Mouse (Mus musculus) liver, embryonic 16.5 days (tissue): Measurements from ENCODE around the gene Tmem232. TPM values are rescaled to one million over a fixed set of nuclear protein-coding genes. Genes with fewer than 3 reads are reported as not detected.
"Not testable (repeated sequence)": the region's sequence is repeated elsewhere in the genome, so short reads cannot be mapped to it uniquely, and the experiment has no call there.

ENCODE experiments used
- ATAC-seq: fragments of 200-750 bp; cut with Nextera tagmentation; 2 replicates; pipeline ENCODE4 v1.8.0; 2017; ENCODE audit warnings: low read depth, mild to moderate bottlenecking, moderate number of reproducible peaks, moderate library complexity
- H3K27ac ChIP-seq: fragments of 300-500 bp; sonication (generic); 2 replicates; pipeline ENCODE4 v1.5.1; 2014; ENCODE audit warnings: mild to moderate bottlenecking, low read length
- H3K27me3 ChIP-seq: fragments of 300-500 bp; sonication (generic); 2 replicates; pipeline ENCODE4 v1.6.1; 2014; ENCODE audit warnings: low read depth, low read length, mixed read lengths; ENCODE audit not compliant: control insufficient read depth, insufficient read depth
- H3K36me3 ChIP-seq: fragments of 300-500 bp; sonication (generic); 2 replicates; pipeline ENCODE4 v1.6.1; 2014; ENCODE audit warnings: mild to moderate bottlenecking; ENCODE audit not compliant: control insufficient read depth, insufficient read depth
- H3K4me1 ChIP-seq: fragments of 300-500 bp; sonication (generic); 2 replicates; pipeline ENCODE4 v1.6.1; 2014; ENCODE audit warnings: low read depth, low read length, mixed read lengths; ENCODE audit not compliant: control insufficient read depth
- H3K4me2 ChIP-seq: fragments of 300-500 bp; sonication (generic); 2 replicates; pipeline ENCODE4 v1.6.1; 2014; ENCODE audit warnings: low read depth, low read length, mixed read lengths
- H3K4me3 ChIP-seq: fragments of 300-500 bp; sonication (generic); 2 replicates; pipeline ENCODE4 v1.5.1; 2014; ENCODE audit warnings: low read depth, mild to moderate bottlenecking, low read length
- H3K9ac ChIP-seq: fragments of 300-500 bp; sonication (generic); 2 replicates; pipeline ENCODE4 v1.6.1; 2014; ENCODE audit warnings: low read depth, low read length
- H3K9me3 ChIP-seq: fragments of 300-500 bp; sonication (generic); replicated peaks from 2 replicates; pipeline ENCODE4 v1.6.1; 2016; ENCODE audit warnings: low read length; ENCODE audit not compliant: control insufficient read depth
- WGBS: fragments of 180-500 bp; shearing (Covaris S2); extraction: QIAGEN DNeasy Blood & Tissue Kit; methylation state at CpG from one replicate; pipeline ENCODE4 v1.1.7; 2014; ENCODE audit not compliant: insufficient replicate concordance; 5-methylcytosine and 5-hydroxymethylcytosine counted together
- polyA plus RNA-seq: library from polyadenylated mRNA; unstranded; fragments of >200 nt; fragmentation: Nextera tagmentation; extraction: Ambion mirVana; gene quantifications from 2 replicates; pipeline ENCODE4 v1.2.1, GENCODE M21; 2015

Tmem232 gene
- polyA plus RNA-seq, 1 experiment from 2014 or later = not detected

- ATAC-seq = no peak
- 64% methylated on average over 4 of the region's 4 CpGs for WGBS
- no peaks in the 10 kb centered on the region for H3K36me3 ChIP-seq
- H3K4me3 ChIP-seq = no peak overlapping the region
- no peaks in the 10 kb centered on the region for H3K4me1 ChIP-seq
- H3K27ac ChIP-seq = no peak overlapping the region
- H3K4me2 ChIP-seq = no peak overlapping the region
- H3K9me3 ChIP-seq = no peaks in the 10 kb centered on the region
- no peaks in the 10 kb centered on the region for H3K27me3 ChIP-seq
- no peak overlapping the region for H3K9ac ChIP-seq
Observed at GRCm38 (mm10) chr17:65550357-65550756, 9.8 kb upstream of the Tmem232 start.

GRCm38 (mm10) chr17:65548698-65549365 lies 8.2 kb upstream of the Tmem232 start:
- Histone ChIP-seq H3K4me1 (no peaks in the 10 kb centered on the region), H3K4me3 (no peak overlapping the region), H3K9ac (no peak overlapping the region), H3K9me3 (no peaks in the 10 kb centered on the region), H3K27me3 (no peaks in the 10 kb centered on the region), H3K36me3 (no peaks in the 10 kb centered on the region), H3K4me2 (no peak overlapping the region), H3K27ac (no peak overlapping the region)
- ATAC-seq = no peak
- 64% methylated on average over 18 of the region's 18 CpGs for whole genome bisulfite sequencing

GRCm38 (mm10) chr17:65546221-65546620 lies 5.6 kb upstream of the Tmem232 start:
- H3K27ac ChIP-seq, ATAC-seq, H3K4me2 ChIP-seq, H3K4me1 ChIP-seq, H3K36me3 ChIP-seq, H3K4me3 ChIP-seq, H3K9me3 ChIP-seq, H3K9ac ChIP-seq, H3K27me3 ChIP-seq: not testable (repeated sequence)
- WGBS = 64% methylated on average over 4 of the region's 4 CpGs

GRCm38 (mm10) chr17:65536156-65536555 lies 4.4 kb downstream of the Tmem232 start:
- Histone ChIP-seq H3K9me3 (no peaks in the 10 kb centered on the region), H3K27me3 (0 out of 2 replicates have a peak, but pooled peaks cover 4% of the 10 kb centered on the region), H3K4me3 (no peak overlapping the region), H3K4me2 (no peak overlapping the region), H3K9ac (no peak overlapping the region), H3K27ac (no peak overlapping the region), H3K36me3 (no peaks in the 10 kb centered on the region), H3K4me1 (no peaks in the 10 kb centered on the region)
- 10% methylated on average over 3 of the region's 3 CpGs for WGBS
- ATAC-seq = no peak

GRCm38 (mm10) chr17:65532381-65532780 lies 8.2 kb downstream of the Tmem232 start:
- not testable (repeated sequence) for H3K9ac ChIP-seq

GRCm38 (mm10) chr17:65527529-65527928 lies 13.1 kb downstream of the Tmem232 start:
- Histone ChIP-seq H3K36me3 (no peaks in the 10 kb centered on the region), H3K4me1 (no peaks in the 10 kb centered on the region), H3K27me3 (no peaks in the 10 kb centered on the region), H3K9me3 (no peaks in the 10 kb centered on the region), H3K9ac (no peak overlapping the region), H3K4me2 (no peak overlapping the region), H3K27ac (no peak overlapping the region), H3K4me3 (no peak overlapping the region)
- ATAC-seq = no peak
- 43% methylated on average over 5 of the region's 5 CpGs for WGBS

More at GRCm38 (mm10) chr17:65532381-65532780, 8.2 kb downstream of the Tmem232 start:
- not testable (repeated sequence) for H3K27ac ChIP-seq, H3K27me3 ChIP-seq, H3K4me2 ChIP-seq, H3K4me3 ChIP-seq, H3K4me1 ChIP-seq, H3K36me3 ChIP-seq, ATAC-seq, H3K9me3 ChIP-seq

GRCm38 (mm10) chr17:65513517-65513916 lies 27.1 kb downstream of the Tmem232 start:
- no peak overlapping the region for H3K4me3 ChIP-seq
- no peaks in the 10 kb centered on the region for H3K9me3 ChIP-seq
- no peak overlapping the region for H3K9ac ChIP-seq
- no peaks in the 10 kb centered on the region for H3K4me1 ChIP-seq
- H3K27me3 ChIP-seq = no peaks in the 10 kb centered on the region
- H3K4me2 ChIP-seq = no peak overlapping the region
- 55% methylated on average over 3 of the region's 3 CpGs for WGBS
- no peak overlapping the region for H3K27ac ChIP-seq
- no peaks in the 10 kb centered on the region for H3K36me3 ChIP-seq
- no peak for ATAC-seq

GRCm38 (mm10) chr17:65484654-65485053 lies 55.9 kb downstream of the Tmem232 start:
- 36% methylated on average over 10 of the region's 10 CpGs for WGBS
- H3K36me3 ChIP-seq = no peaks in the 10 kb centered on the region
- ATAC-seq = no peak
- no peaks in the 10 kb centered on the region for H3K27me3 ChIP-seq
- no peaks in the 10 kb centered on the region for H3K4me1 ChIP-seq
- H3K9me3 ChIP-seq = no peaks in the 10 kb centered on the region
- no peak overlapping the region for H3K27ac ChIP-seq
- H3K9ac ChIP-seq = no peak overlapping the region
- no peak overlapping the region for H3K4me2 ChIP-seq
- no peak overlapping the region for H3K4me3 ChIP-seq

GRCm38 (mm10) chr17:65476747-65477146 lies 63.8 kb downstream of the Tmem232 start:
- Histone ChIP-seq H3K27me3 (no peaks in the 10 kb centered on the region), H3K4me2 (no peak overlapping the region), H3K27ac (no peak overlapping the region), H3K9ac (no peak overlapping the region), H3K4me1 (no peaks in the 10 kb centered on the region), H3K36me3 (no peaks in the 10 kb centered on the region), H3K9me3 (no peaks in the 10 kb centered on the region), H3K4me3 (no peak overlapping the region)
- WGBS = 79% methylated on average over 10 of the region's 10 CpGs
- ATAC-seq = no peak
